Mouse (Mus musculus): Measurements from ENCODE around the gene Grin2b. TPM values are rescaled to one million over a fixed set of nuclear protein-coding genes. Genes with fewer than 3 reads are reported as not detected.

The Grin2b gene
- 0.01 TPM for polyA plus RNA-seq (2017; shearing (Covaris generic))

DNA sequence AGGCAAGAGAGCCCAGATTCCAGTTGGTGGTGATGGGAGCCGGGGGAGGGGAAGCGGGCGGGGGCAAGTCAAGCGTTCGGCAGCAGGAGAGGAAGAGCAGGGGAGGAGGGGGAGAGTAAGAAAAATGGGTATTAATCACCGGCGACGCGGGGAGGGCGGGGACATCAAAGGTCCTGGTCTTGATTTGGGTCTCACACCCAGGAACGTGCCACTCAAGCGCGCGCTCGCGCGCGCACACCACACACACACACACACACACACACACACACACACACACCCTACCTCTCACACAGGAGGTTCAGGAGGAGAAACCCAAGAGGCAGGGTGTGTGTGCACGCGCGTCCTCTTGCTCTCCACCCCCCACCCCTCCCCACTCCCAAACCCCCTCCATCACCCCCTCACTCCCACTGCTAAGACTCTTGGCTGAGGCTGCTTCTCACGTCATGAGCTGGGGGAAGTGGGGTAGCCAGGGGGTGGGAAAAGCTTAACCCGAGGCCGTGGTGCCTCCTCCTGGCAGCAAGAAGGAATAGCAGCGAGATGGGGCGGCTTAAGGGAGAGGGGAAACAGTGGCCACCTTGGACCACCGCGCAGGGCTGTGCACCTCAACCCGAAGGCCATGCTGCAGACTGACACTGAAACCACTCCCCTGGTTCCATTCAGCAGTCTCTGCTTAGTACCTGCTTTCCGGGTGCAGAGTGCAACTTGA lies at the start of gene Grin2b:
Gene Grin2b, minus strand, starts transcription at position 321 of the 706 bp plus-strand sequence.

Other genes with a start within 250 kb of the Grin2b start
- not detected for gene Gm8994, start 154.0 kb upstream of the Grin2b start, polyA plus RNA-seq (2017; shearing (Covaris generic))
- 1.1 TPM for gene E330021D16Rik, start 242.1 kb upstream of the Grin2b start, polyA plus RNA-seq (2017; shearing (Covaris generic))

Data from CD4-positive, CD25-positive, alpha-beta regulatory T cell, adult 9 weeks (primary cell).